Mouse (Mus musculus): ENCODE measurements around the gene Ndufa4l2.

DNA sequence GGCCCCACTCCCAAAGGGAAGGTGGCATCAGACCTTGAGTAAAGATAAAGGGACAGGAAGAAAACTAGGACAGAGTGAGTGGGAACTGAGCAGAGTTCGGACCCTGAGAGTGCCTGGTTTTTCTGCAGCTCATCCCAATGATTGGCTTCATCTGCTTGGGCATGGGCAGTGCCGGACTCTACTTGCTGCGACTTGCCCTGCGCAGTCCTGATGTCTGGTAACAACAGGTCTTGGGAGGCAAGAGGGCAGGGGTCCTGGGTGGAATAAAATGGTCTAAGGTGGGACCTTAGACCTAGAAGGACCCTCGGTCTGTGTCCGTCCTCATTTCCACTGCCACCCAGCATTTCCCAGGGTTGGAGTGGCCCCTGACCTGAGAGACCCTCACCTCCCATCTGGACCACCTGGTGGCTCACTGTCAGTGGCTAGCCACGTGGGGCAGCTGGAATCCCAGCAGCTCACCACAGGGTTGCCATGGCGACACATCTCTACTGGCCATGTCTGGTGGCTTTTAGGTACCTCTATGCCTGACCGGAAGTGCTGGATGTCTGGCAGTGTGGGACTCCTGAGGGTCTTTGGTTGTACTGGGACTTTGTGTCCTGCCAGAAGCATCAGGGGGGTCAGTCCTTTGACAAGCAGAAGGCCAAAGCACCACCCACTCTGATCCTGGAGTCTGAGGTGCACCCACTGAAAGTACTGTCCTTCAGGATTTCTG lies 660 bp downstream of the Ndufa4l2 start:
- no peak for TF ChIP-seq CTCF (IDR thresholded peaks at IDR 0.05; ENCODE audit: borderline replicate concordance, insufficient read depth, low read length)
- TF ChIP-seq POLR2A (IDR thresholded peaks at IDR 0.05; ENCODE audit: low read depth, low read length), result no peak
